Mouse (Mus musculus) thymus, postnatal 4 days (tissue): ENCODE measurements around the gene Ntsr1.

ENCODE experiments used
- DNase-seq: peaks from one replicate; pipeline ENCODE4 v3.0.0; 2021

The Ntsr1 gene

GRCm38 (mm10) chr2:180508455-180509115 is 8.8 kb downstream of the Ntsr1 start:
- DNase-seq: no peak

GRCm38 (mm10) chr2:180510867-180511266 is 11.1 kb downstream of the Ntsr1 start:
- no peak for DNase-seq

- DNase-seq: no peak
Measured at GRCm38 (mm10) chr2:180511875-180512661, 12.3 kb downstream of the Ntsr1 start.

- DNase-seq: no peak
Measured at GRCm38 (mm10) chr2:180513019-180513418, 13.2 kb downstream of the Ntsr1 start.

- no peak for DNase-seq
Measured at GRCm38 (mm10) chr2:180513835-180514234, 14.1 kb downstream of the Ntsr1 start.

- DNase-seq: no peak
Measured at GRCm38 (mm10) chr2:180521437-180522221, 21.9 kb downstream of the Ntsr1 start.

- DNase-seq: no peak
Measured at GRCm38 (mm10) chr2:180522825-180523224, 23.0 kb downstream of the Ntsr1 start.

- no peak for DNase-seq
Measured at GRCm38 (mm10) chr2:180527447-180527846, 27.7 kb downstream of the Ntsr1 start.

- no peak for DNase-seq
Measured at GRCm38 (mm10) chr2:180527883-180528282, 28.1 kb downstream of the Ntsr1 start.

GRCm38 (mm10) chr2:180530130-180530529 is 30.4 kb downstream of the Ntsr1 start:
- no peak for DNase-seq

- no peak for DNase-seq
Measured at GRCm38 (mm10) chr2:180530584-180530983, 30.8 kb downstream of the Ntsr1 start.

- DNase-seq: no peak
Measured at GRCm38 (mm10) chr2:180531671-180532385, 32.1 kb downstream of the Ntsr1 start.

- no peak for DNase-seq
Measured at GRCm38 (mm10) chr2:180532386-180532995, 32.7 kb downstream of the Ntsr1 start.

GRCm38 (mm10) chr2:180533237-180533636 is 33.5 kb downstream of the Ntsr1 start:
- no peak for DNase-seq

GRCm38 (mm10) chr2:180543675-180544074 is 43.9 kb downstream of the Ntsr1 start:
- DNase-seq: no peak

- peak; percentile 19 for DNase-seq
Measured at GRCm38 (mm10) chr2:180545046-180545445, 45.3 kb downstream of the Ntsr1 start.

GRCm38 (mm10) chr2:180547384-180548106 is 47.8 kb downstream of the Ntsr1 start:
- no peak for DNase-seq

- no peak for DNase-seq
Measured at GRCm38 (mm10) chr2:180552340-180552739, 52.6 kb downstream of the Ntsr1 start.

- no peak for DNase-seq
Measured at GRCm38 (mm10) chr2:180555219-180555618, 55.4 kb downstream of the Ntsr1 start.

- DNase-seq: no peak
Measured at GRCm38 (mm10) chr2:180556470-180556869, 56.7 kb downstream of the Ntsr1 start.

- peak; percentile 53 for DNase-seq
Measured at GRCm38 (mm10) chr2:180560245-180560644, 60.5 kb downstream of the Ntsr1 start.

GRCm38 (mm10) chr2:180562146-180562545 is 62.4 kb downstream of the Ntsr1 start:
- DNase-seq: no peak
